Mouse (Mus musculus) c-Kit-positive CD71-positive TER-119-negative erythroid progenitor cells, embryonic 14.5 days (primary cell): ENCODE data around the gene Fxyd4.

Source experiments
- DNase-seq: peaks from one replicate; pipeline ENCODE4 v3.0.0-alpha.2; 2013; ENCODE audit warnings: low read depth

Fxyd4 gene

DNA sequence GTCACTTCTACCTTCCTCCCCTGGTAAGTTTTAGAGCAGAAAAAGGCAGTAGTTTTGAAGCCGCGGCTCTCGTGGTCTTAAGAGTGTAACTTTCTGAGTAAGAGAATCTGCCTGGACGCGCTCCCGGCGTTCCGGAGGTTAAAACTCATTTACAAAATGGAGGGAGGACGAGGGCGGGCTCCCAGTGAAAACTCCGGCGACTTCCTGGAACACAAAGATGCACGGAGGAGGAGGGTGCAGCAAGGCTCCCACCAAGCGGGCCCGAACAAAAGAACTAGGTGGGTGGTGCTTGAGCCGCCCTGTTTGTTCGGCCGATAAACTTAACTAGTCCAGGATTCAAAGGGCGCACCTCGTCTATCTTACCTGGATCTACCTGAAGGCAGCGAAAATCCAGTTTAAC is 19.9 kb downstream of the Fxyd4 start:
- DNase-seq, result no peak

DNA sequence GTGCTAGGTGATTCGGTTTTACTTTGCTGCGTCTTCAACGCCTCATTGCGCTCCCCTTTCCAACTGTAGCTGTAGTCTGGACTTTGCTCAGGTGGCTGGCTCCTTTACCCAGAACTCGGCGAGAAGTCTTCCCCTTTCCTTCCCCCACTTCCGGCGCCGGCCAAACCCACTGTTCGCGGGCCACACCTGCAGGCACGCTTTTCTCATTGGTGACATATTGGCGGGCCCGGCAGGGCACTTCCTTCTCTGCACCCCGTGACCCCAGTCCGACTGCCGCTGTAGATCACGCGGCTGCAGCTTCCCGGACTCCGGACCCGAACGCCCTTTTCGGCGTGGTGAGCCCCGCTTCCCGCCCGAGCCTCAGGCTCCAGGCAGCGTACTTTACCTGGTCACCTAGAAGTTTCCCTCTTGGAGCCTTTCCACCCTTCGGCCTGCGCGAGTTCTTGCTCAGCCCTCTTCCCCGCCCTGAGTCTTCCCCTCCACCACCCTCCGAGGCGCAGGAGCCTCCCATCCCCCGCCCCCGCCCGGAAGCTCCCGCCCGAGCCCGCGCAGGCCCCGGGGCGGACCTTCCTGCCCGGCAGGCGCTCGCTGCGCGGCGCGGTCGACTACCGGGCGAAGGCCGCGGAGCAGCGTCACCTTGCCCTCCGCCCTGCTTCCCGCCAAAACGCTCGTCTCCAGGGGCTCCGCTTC is 20.6 kb downstream of the Fxyd4 start:
- DNase-seq, result peak; percentile 82

- DNase-seq, result no peak
These were observed 21.2 kb downstream of the Fxyd4 start for GRCm38 (mm10) chr6:117916205-117916736.

DNA sequence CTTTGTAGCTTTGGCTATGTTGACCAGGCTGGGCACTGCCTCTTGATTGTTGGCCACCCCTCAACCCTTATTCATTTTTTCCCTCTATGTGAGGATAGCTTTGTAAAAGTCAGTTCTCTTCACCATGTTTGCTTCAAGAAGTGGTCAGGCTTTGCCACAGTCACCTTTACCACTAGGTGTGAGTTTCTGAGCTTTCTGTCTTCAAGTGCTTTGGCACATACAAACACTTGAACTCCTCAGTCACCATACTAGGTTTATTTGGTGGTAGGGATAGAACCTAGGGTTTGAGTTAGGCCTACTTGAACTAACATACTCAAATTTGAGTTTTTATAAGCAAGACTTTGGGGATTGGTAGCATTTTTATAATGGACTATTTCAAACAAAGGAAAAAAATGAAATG is 23.0 kb downstream of the Fxyd4 start:
- no peak for DNase-seq

DNA sequence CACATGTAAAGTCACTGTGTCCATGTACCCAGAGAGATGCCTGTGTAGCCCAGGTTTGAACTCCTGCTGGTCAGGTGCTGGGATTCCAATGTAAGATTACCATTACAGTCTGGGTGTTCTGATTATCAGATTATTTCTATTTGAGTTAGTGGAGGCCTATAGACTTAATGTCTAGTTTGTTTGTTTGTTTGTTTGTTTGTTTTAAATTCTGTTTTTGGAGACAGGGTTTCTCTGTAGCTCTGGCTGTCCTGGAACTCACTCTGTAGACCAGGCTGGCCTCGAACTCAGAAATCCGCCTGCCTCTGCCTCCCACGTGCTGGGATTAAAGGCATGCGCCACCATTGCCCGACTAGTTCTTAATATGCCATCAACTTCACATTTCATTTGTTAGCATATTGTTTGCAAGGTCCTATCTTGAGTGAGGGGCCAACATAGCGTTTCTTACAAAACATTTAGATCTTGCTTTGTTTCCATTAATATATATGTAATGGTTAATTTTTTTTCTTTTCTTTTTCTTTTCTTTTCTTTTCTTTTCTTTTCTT is 27.3 kb downstream of the Fxyd4 start:
- DNase-seq, result no peak

DNA sequence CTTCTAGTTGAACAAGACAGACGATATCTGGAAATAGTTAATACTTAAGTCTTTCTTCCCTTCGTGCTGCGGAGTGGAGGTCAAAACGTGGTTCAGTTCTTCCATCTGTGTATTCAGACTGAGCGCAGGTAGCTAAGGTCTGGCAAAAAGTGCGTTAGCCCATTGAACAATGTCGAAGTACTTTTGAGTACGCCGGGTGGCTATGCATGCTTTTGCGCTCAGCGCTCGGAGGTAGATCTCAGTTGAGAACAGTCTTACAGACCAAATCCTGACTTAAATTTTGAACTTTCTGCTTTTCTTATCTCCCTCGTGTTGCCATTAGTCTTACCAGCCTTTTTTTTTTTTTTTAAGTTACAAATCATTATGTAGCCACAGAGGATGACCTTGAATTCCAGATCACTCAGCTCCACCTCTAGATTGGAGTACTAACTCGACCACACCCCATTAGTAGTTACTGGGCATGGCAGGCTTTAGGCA is 29.0 kb downstream of the Fxyd4 start:
- no peak for DNase-seq

DNA sequence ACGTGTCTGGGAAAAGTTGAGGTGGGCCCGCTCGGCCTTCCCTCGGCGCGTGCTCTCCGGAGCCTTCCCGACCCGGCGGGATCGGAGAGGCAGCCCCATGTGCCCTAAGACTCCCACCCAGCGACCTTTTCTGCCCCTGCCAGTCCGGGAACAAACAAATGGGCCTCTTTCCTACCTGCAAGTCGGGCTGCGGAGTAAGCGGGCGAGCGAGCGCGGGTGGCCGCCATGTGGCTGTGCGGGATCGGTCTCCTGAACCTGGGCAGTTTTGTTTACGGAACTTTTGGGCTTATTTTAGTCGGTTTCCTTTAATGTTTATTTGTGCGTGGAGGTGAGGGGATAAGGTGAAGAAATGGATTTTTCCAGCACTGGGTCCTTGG is 29.5 kb downstream of the Fxyd4 start:
- DNase-seq, result no peak

DNA sequence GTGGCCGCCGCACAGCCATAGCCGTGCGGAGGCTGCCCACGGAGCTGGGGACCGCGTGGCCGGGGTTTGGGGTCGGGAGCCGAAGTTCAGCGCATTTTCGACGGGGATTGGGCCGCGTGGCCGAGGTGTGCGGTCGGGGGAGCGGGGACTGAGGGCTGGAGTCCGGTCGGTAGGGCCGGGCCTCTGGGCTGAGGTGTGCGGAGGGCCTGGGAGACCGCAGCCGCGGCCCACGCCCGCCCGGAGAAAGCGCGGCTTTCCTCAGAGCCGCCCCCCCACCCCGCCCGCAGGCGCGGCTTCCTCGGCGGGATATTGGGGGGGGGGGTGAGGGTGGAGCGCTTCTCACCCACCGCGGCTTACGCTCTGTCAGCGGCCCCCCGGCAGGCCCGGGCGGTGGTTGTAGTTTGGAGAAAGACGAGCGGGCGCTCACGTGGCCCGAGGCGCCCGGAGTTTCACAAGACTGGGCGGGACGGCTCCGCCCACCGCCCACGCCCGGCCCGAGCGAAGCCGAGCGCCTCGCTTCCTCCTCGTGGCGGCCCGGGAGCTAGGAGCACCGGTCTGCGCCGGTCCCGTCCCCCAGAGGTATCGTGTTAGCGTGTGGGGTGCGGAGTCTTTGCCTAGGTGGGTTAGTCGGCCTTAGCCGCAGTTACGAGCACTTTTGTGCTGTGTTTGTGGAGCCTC is 30.1 kb downstream of the Fxyd4 start:
- peak; percentile 86 for DNase-seq

DNA sequence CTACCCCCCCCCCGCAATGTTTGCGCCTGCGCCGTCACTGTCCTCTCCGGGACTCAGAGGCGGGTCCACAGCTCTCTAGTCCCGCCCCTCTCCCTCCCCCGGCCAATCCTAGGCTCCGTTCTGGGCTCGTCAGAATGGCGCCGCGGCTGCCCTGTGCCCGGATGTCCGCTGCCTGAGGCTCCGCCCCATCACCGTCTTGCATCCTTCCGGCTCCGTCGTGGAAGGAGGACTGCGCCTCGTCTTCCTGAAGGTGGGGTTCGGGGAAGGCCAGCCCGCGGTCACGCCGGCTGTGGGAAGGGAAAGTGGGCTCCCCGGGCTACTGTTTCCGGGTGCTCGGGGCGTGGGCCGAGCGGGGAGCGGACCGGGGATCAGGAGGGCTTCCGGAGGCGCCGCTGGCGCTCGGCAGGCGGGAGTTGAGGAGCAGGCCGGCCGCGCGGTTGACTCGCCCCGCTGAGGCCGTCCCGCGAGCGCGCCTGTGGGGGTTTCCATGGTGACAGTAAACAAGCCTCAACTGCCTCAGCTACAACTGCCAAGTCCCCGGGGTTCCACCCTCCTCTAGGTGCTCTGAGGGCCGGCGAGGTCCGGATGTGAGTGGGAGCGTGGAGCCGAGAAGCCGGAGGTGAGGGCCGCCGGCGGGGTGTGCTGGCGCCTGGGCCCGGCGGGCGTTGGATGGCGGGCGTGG is 30.8 kb downstream of the Fxyd4 start:
- peak; percentile 93 for DNase-seq

GRCm38 (mm10) chr6:117906015-117906531 is 31.4 kb downstream of the Fxyd4 start:
- no peak for DNase-seq

- no peak for DNase-seq
These were observed 32.1 kb downstream of the Fxyd4 start for GRCm38 (mm10) chr6:117905260-117905930.

DNA sequence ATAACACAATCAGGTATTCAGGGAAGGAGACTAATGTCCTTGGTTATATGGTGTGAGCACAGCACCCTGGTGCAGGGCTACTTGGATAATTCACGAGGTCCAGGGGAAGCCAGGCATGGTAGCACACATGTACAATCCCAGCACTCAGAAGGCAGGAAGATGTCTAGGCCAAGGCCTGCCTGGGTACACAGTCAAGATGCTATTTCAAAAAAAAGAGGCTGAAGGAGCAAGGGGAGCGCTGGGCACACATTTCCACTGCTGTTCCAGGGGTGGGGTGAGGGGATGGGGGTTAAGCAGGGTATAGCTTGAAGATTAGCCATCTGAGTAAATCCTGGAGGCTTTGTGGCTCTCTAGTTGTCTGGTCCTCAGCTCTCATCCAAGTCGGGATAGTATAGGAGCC is 33.7 kb downstream of the Fxyd4 start:
- no peak for DNase-seq

- DNase-seq, result no peak
These were observed 34.9 kb downstream of the Fxyd4 start for GRCm38 (mm10) chr6:117902556-117902955.

DNA sequence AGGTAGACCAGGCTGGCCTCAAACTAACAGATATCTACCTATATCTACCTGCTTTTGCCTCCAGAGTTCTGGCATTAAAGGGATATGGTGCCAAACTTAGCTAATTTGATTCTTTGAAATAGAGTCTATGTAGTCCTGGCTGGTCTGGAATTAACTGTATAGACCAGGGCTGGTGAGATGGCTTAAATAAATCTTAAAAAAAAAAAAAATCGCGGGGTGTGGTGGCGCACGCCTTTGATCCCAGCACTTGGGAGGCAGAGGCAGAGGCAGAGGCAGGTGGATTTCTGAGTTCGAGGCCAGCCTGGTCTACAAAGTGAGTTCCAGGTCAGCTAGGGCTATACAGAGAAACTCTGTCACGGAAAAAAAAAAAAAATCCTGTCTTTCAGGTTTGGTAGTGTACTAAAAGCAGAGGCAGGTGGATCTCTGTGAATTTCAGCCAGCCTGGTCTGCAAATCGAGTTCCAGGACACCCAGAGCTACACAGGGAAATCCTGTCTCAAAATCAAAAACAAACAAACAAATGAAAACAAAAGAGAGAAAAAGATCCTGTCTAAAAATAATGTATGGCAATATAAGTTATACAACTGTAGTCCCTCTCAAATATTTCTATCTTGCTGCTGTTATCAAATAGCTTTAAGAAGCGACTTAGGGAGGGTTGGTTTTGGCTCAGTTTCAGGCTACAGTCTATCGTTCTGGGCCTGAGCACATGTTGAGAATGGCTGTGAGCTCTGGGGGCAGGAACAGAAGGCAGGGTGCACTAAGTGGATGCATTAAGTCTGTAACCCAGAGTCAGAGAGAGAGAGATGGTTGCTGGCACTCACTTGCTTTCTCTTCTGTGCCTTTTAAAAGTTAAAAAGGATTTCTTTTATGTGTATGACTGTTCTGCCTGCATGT is 35.7 kb downstream of the Fxyd4 start:
- no peak for DNase-seq

GRCm38 (mm10) chr6:117900126-117901080 is 37.1 kb downstream of the Fxyd4 start, which contains the start of gene Hnrnpf:
Hnrnpf (plus strand) TSS chr6:117900324.
- DNase-seq, result no peak

DNA sequence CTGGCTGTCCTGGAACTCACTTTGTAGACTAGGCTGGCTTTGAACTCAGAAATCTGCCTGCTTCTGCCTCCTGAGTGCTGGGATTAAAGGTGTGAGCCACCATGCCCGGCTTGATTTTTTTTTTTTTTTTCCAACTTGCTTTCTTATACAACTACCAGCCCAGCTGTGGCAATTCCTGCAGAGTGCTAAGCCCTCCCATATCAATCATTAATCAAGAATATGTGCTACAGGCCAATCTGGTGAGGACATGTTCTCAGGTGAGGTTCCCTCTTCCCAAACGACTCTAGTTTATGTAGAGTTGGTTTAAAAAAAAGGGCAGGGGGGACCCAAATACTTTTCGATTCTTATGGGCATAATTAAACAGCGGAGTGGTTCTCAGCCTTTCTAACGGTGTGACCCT is 39.7 kb downstream of the Fxyd4 start:
- no peak for DNase-seq

GRCm38 (mm10) chr6:117893435-117893834 is 44.1 kb downstream of the Fxyd4 start:
- DNase-seq, result no peak

GRCm38 (mm10) chr6:117892386-117892785 is 45.1 kb downstream of the Fxyd4 start:
- no peak for DNase-seq

DNA sequence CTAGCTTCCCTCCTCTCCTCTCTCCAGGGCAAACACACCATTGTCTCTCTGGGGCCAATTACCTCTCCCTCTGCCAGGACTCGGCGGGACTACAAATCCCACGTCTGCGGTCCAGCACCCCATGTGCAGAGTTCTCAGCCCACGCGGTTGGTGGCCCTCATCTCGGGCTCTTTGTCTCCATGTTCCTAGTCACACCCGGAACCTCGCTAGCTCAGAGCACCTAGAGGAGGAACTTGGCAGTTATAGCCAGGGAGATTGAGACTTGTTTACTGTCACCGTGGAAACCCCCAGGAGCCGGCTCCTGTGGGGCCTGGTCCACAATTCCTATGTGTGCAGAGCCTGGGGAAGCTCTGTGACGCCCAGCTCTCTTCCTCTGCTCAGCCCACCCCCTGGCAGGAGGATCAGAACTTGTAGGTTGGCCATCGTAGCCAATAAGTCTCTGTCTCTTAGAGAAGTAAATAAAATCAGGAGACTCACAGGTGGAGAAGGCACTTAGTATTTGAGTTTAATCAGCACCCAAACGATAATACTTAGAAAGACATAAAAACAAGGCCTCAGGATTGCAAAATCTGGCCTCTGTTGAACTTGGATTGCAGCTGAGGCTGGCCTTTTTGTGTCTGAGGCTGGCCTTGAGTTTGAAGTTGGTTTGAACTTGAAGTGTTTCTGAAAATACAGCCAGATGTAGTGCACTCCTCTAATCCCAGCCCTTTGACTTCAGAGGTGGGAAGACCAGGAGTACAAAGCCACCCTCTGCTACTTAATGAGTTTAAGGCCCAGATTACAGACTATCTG is 45.9 kb downstream of the Fxyd4 start:
- DNase-seq, result no peak
